Mouse (Mus musculus) lung, adult 18-20 months (tissue): ENCODE results near the gene Grasp.

Source experiments
- DNase-seq, 2 experiments: peaks; one replicate each; pipeline ENCODE4 v3.0.0; 2022; ENCODE audit warnings: mixed read lengths in 2 of 2

Grasp gene

DNA sequence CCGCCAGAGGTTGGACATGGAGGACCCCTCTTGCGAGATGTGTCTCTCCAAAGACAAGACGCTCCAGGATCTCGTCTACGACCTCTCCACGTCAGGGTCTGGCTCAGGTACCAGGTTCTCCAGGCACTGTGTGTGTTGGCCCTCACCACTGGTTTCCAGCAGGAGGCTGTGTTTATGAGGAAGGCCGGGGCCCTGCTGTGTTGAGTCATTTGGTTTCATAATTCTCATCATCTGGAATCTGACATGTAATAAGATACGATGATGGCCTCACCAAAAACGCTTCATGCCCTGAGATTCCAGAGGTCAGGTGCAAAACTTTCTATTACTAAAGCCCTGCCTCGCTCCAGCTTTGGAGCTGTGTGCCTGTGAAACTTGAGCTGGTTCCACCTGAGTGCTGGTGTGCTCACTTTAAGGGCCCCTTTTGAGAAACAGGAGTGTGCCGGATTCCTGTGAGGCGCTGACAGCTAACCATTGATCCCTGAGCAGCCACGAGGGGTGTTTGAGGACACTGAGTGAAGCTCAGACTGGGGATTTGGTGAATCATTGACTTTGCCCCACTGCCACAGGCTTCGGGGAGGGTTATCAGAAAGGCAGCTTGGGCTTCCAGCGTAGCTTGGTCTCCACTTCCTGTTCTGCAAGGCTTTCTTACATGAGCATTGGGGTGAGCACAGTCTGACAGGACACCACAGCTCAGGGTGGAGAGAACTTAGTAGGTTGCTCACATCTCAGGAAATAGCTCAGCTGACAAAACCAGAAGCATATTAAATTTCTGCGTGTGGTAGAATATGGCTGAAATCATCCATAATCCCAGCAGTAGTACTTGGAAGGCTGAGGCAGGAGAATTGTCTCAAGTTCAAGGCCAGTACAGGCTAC lies 28.8 kb upstream of the Grasp start:
- DNase-seq: peak in 1 of 2 experiments; percentile 45

DNA sequence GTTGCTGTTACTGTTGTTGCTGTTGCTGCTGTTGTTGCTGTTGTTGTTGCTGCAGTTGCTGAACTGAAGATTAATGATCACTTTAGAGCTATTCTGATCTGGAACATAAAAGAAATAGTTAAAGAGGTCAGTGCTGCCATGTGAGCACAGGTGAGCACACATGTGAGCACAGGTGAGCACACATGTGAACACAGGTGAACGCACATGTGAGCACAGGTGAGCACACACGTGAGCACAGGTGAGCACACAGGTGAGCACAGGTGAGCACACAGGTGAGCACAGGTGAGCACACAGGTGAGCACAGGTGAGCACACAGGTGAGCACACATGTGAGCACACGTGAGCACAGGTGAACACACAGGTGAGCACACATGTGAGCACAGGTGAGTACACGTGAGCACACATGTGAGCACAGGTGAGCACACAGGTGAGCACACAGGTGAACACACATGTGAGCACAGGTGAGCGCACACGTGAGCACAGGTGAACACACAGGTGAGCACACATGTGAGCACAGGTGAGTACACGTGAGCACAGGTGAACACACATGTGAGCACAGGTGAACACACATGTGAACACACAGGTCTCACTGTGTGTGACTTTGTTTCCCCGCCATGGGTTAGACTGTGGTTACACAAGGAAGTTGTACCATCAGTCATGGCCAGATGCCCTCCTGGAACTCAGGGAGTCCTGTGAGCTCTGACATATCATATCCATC lies 27.8 kb upstream of the Grasp start:
- DNase-seq: no peak

DNA sequence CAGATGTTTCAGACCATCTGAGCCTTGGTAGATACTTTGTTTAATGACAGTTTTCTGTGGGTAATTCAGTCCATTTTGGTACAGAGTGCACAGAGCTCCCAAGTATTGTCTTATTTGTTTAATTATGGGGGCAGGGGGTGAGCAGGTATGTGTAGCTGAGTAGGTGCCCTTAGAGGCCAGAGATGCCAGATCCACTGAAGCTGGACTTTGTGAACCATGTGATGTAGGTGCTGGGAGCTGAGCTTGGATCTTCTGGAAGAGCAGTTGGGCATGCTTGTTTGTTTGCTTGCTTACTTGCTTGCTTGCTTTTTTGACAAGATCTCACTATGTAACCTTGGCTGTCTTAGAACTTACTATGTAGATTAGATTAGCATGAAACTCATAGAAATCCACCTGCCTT lies 27.0 kb upstream of the Grasp start:
- no peak for DNase-seq

DNA sequence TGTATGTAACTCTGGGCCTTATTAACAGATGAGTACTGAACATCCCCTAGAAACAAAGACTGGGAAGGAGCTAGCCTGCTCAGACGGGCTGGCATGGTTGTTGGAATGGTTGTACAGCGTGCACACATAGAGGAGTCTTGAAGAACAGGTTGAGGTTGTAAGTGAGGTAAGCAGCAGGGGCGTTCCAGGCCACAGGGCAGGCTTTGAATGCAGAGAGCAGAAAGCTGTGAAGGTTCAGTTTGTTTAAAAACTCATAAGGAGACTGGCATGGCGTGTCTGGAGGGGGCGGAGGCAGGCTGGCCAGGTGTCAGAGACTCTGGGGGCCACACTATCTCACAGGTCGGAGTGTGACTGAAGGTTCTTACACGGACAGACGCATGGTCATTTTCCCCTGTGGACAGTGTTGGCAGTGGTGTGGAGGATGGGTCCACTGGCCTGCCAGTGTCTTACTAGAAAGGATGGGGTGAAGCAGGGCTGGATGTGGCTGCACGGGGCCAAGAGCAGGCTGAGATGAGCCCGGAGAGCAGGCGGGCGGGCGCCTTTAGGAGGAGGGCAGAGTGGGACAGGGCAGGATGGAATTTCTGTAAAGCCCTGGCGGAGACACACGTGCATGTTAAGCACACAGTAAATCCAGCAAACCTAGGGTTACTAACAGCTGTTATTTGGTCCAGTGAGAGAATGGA lies 26.4 kb upstream of the Grasp start:
- DNase-seq: no peak

DNA sequence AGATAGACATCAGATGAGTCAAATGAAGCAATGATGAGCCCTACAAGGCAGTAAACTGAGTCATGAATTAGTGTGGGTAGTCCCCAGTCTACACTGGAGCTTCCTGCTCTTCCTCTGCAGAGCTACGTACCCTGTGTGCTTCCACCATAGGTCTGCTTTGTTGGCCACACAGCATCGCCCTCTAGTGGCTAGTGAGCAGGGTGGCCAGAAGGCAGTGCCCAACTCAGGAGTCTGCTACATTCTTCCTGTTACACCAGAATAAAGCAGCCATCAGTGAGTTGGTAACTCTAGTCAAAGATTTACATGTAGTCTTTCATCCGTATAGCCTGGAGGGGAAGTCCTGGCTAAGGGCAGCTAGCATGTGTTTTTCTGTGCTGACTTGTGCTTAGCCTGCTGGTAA lies 25.8 kb upstream of the Grasp start:
- peak; percentile 80 to 84 for DNase-seq

- no peak for DNase-seq
Measured at GRCm38 (mm10) chr15:101198850-101199249, 25.1 kb upstream of the Grasp start.

GRCm38 (mm10) chr15:101200777-101201295 lies 23.2 kb upstream of the Grasp start:
- no peak for DNase-seq

DNA sequence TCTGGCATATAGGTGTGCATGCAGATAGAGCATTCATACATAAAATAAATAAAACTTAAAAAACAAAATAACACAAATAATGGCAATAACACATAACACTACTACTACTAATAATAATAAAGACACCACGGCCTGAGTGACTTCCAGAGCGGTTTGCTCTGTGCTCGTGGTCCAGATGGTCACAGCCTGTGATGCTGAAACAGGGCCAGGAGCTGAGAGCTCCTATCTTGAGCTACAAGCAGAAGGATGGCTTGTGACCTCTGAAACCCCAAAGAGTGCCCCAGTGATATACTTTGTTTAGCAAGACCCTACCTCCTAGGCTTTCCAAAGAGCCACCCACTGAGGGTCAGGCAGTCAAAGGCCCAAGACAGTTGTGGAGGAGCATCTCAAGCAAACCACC lies 22.6 kb upstream of the Grasp start:
- no peak for DNase-seq

GRCm38 (mm10) chr15:101203673-101204072 lies 20.3 kb upstream of the Grasp start:
- DNase-seq: no peak

DNA sequence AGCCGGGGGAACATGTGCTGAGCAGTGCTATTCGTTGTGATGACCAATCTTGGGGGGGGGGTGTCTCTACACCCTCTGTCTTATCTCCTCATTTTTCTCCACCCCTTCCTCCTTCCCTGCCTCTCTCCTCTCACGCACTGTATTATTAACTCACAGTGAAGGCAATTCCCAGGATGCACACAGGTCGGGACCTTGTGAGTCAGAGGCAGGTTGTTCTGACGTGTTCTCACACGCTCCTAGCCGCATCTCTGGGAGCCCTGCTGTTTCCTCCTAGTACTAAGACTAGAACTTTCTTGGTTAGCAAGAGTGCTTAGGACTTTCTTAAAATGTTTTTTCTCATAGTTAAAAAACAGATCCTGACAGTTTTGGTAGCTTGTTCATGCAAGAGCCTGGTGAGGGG lies 19.2 kb upstream of the Grasp start:
- DNase-seq: no peak

- DNase-seq: peak in 1 of 2 experiments; percentile 64
Measured at GRCm38 (mm10) chr15:101210228-101210627, 13.8 kb upstream of the Grasp start.

- no peak for DNase-seq
Measured at GRCm38 (mm10) chr15:101210998-101211613, 12.9 kb upstream of the Grasp start.

DNA sequence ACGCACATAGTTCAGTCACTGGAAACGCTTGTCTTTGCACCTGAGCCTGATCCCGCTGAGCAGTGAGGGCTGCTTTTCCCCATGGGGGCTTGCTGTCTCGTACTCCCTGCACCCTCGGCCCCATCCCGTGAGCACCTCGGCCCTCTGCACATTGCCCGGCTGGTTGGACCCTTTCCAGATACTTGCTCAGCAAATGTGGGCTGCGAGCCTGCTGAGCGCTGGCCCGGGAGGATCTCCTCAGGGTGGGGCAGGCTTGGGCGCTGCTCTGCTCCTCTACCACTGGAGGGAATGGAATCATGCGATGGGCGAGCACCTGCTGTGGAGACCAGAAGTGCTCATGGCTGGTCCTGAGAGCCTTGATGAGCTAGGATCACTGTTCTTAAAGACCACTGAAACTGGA lies 11.6 kb upstream of the Grasp start:
- no peak for DNase-seq

DNA sequence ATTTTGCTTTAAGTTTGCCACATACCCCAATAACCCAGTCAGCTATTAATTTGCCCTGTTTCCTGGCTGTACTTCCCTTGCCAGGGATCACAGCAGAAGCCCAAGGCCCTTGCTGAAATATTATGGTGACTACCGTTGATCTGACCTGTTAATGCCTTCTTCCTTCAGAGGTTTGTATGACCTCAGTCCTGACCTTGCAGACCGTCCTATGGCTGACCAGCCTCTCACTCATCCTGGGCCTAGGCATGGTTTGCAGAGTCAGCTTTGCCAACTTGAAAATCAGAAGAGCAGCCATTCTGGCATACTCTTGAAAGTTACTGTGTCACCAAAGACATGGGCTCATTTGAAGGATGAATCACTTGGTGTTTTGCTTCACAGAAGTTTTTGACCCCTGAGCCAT lies 8.9 kb upstream of the Grasp start:
- no peak for DNase-seq

DNA sequence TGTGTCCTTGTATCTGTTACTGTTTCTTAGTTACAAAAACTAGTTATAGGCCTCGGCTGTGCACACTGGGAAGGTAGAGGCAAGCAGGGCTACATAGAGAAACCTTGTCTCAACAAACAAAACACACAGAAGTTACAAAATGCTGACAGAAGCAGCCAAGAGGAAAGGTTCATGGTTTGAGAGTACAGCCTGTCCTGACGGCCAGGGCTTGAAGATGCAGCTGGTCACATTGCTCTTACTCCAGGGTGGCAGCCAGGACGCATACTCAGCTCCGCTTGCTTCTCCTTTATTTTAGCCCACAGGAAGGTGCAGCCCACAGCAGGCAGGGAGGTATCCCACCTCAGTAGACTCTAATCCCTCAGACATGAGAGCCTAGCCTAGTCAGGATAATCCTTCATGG lies 8.0 kb upstream of the Grasp start:
- no peak for DNase-seq

GRCm38 (mm10) chr15:101220905-101221297 lies 3.1 kb upstream of the Grasp start:
- DNase-seq: no peak

GRCm38 (mm10) chr15:101221298-101222104 lies 2.5 kb upstream of the Grasp start:
- peak; percentile 89 to 93 for DNase-seq

- DNase-seq: no peak
Measured at GRCm38 (mm10) chr15:101222897-101223482, 998 bp upstream of the Grasp start.

GRCm38 (mm10) chr15:101223596-101223995 lies 392 bp upstream of the Grasp start:
- no peak for DNase-seq

DNA sequence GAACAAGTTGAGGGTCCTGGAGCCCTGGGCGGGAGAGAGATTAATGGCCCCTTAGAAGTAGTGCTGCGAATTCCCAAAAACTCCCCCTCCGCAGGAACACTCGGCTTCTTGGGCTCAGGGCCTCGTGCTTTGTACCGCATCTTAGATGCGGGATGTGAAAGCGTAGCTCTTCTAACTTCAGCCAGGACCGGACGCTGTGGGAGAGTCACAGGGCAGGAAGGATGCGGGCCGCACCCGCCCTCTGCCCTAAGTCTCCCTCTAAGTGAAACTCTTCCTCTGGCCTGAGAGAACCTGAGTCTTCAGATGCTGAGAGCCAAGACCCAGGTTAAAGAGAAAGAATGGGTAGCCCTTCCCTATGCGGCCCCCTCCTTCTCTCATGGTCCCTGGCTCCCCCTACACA lies 989 bp downstream of the Grasp start:
- DNase-seq: peak; percentile 55 to 61

DNA sequence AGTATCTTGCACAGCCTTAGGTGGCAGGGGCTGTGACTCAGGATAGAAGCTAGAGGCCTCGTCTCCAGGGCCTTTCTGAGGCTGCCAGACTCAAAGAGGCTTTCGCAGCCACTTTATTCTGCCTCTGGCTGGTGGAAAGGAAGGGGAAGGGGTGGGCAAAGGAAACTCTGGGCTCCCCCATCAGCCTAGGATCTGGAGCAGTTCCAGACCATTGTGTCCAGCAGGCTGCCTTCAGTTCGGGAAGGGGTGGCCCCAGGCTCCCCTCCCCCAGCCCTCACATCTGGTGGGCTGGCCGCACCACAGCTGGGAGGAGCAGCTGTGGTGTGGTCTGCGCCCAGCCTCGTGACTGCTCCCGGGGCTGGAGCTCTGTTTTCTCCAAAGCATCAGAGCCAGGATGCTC lies 4.0 kb downstream of the Grasp start:
- peak; percentile 74 to 85 for DNase-seq
